Mouse (Mus musculus): ENCODE results near the gene Casp6. TPM values are rescaled to one million over a fixed set of nuclear protein-coding genes. Genes with fewer than 3 reads are reported as not detected.
A peak's percentile ranks its signal among the peaks of the same experiment; 100 is the strongest.

Casp6 gene
- polyA plus RNA-seq, 1 experiment from 2014 or later = 42.3 TPM

- no peak for DNase-seq (ENCODE audit: low spot score)
- no peak overlapping the region for H3K9ac ChIP-seq (ENCODE audit: low read length)
- no peak for ATAC-seq
- no peak overlapping the region for H3K4me2 ChIP-seq (ENCODE audit: low read length)
- H3K9me3 ChIP-seq (replicated peaks; ENCODE audit: control insufficient read depth, low read length) = no peaks in the 10 kb centered on the region
- H3K4me3 ChIP-seq (ENCODE audit: low read depth, low read length) = no peak overlapping the region
- no peaks in the 10 kb centered on the region for H3K27me3 ChIP-seq (replicated peaks; ENCODE audit: control insufficient read depth, insufficient read depth, low read length)
- H3K36me3 ChIP-seq (ENCODE audit: control insufficient read depth, insufficient read depth, low read length) = peaks cover 18% of the 10 kb centered on the region; the same call in 1 of the 2 replicates
- WGBS = 90% methylated on average over 7 of the region's 7 CpGs
- H3K4me1 ChIP-seq (ENCODE audit: control insufficient read depth, insufficient read depth, low read length) = 0 out of 2 replicates have a peak, but pooled peaks cover 7% of the 10 kb centered on the region
- no peak overlapping the region for H3K27ac ChIP-seq (ENCODE audit: low read depth, low read length)
These were observed 3.3 kb downstream of the Casp6 start for GRCm38 (mm10) chr3:129904381-129905132.

GRCm38 (mm10) chr3:129912025-129912424 lies 10.8 kb downstream of the Casp6 start:
- Histone ChIP-seq H3K9ac (ENCODE audit: low read length) (no peak overlapping the region), H3K9me3 (replicated peaks; ENCODE audit: control insufficient read depth, low read length) (no peaks in the 10 kb centered on the region), H3K36me3 (ENCODE audit: control insufficient read depth, insufficient read depth, low read length) (peaks cover 38% of the 10 kb centered on the region), H3K4me1 (ENCODE audit: control insufficient read depth, insufficient read depth, low read length) (no peaks in the 10 kb centered on the region), H3K4me3 (ENCODE audit: low read depth, low read length) (no peak overlapping the region), H3K27me3 (replicated peaks; ENCODE audit: control insufficient read depth, insufficient read depth, low read length) (no peaks in the 10 kb centered on the region), H3K27ac (ENCODE audit: low read depth, low read length) (no peak overlapping the region), H3K4me2 (ENCODE audit: low read length) (no peak overlapping the region)
- DNase-seq (ENCODE audit: low spot score) (no peak), ATAC-seq (no peak)
- WGBS = 91% methylated on average over 14 of the region's 14 CpGs

DNA sequence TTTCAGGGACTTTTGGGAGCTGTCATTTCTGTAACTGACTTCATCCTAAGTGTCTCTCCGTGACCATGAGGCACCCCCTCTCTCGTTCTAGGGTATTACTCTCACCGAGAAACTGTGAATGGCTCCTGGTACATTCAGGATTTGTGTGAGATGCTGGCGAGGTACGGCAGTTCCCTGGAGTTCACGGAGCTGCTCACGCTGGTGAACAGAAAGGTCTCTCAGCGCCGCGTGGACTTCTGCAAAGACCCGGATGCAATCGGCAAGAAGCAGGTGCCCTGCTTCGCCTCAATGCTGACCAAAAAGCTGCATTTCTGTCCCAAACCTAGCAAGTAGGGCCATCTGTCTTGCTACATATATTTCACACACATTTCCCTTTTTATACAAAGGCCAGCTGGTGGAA lies 12.0 kb downstream of the Casp6 start:
- H3K4me1 ChIP-seq (ENCODE audit: control insufficient read depth, insufficient read depth, low read length) = no peaks in the 10 kb centered on the region
- DNase-seq (ENCODE audit: low spot score) (no peak), ATAC-seq (no peak)
- H3K27ac ChIP-seq (ENCODE audit: low read depth, low read length) = no peak overlapping the region
- no peak overlapping the region for H3K9ac ChIP-seq (ENCODE audit: low read length)
- WGBS = 90% methylated on average over 13 of the region's 13 CpGs
- peaks cover 38% of the 10 kb centered on the region for H3K36me3 ChIP-seq (ENCODE audit: control insufficient read depth, insufficient read depth, low read length)
- no peaks in the 10 kb centered on the region for H3K27me3 ChIP-seq (replicated peaks; ENCODE audit: control insufficient read depth, insufficient read depth, low read length)
- H3K4me2 ChIP-seq (ENCODE audit: low read length) = no peak overlapping the region
- H3K9me3 ChIP-seq (replicated peaks; ENCODE audit: control insufficient read depth, low read length) = no peaks in the 10 kb centered on the region
- H3K4me3 ChIP-seq (ENCODE audit: low read depth, low read length) = no peak overlapping the region

GRCm38 (mm10) chr3:129917424-129917823 lies 16.2 kb downstream of the Casp6 start:
- ATAC-seq (no peak), DNase-seq (ENCODE audit: low spot score) (no peak)
- Histone ChIP-seq H3K4me3 (ENCODE audit: low read depth, low read length) (no peak overlapping the region), H3K9me3 (replicated peaks; ENCODE audit: control insufficient read depth, low read length) (no peaks in the 10 kb centered on the region), H3K4me1 (ENCODE audit: control insufficient read depth, insufficient read depth, low read length) (no peaks in the 10 kb centered on the region), H3K9ac (ENCODE audit: low read length) (no peak overlapping the region), H3K27ac (ENCODE audit: low read depth, low read length) (no peak overlapping the region), H3K27me3 (replicated peaks; ENCODE audit: control insufficient read depth, insufficient read depth, low read length) (no peaks in the 10 kb centered on the region), H3K4me2 (ENCODE audit: low read length) (no peak overlapping the region), H3K36me3 (ENCODE audit: control insufficient read depth, insufficient read depth, low read length) (peaks cover 7% of the 10 kb centered on the region)
- 85% methylated on average over 3 of the region's 3 CpGs for WGBS

- Histone ChIP-seq H3K4me1 (ENCODE audit: control insufficient read depth, insufficient read depth, low read length) (no peaks in the 10 kb centered on the region), H3K36me3 (ENCODE audit: control insufficient read depth, insufficient read depth, low read length) (peaks cover under 1% of the 10 kb centered on the region), H3K27me3 (replicated peaks; ENCODE audit: control insufficient read depth, insufficient read depth, low read length) (no peaks in the 10 kb centered on the region), H3K9ac (ENCODE audit: low read length) (no peak overlapping the region), H3K4me2 (ENCODE audit: low read length) (no peak overlapping the region), H3K4me3 (ENCODE audit: low read depth, low read length) (no peak overlapping the region), H3K9me3 (replicated peaks; ENCODE audit: control insufficient read depth, low read length) (no peaks in the 10 kb centered on the region), H3K27ac (ENCODE audit: low read depth, low read length) (no peak overlapping the region)
- WGBS = 10% methylated on average over 13 of the region's 13 CpGs
- DNase-seq (ENCODE audit: low spot score) (peak; percentile 86), ATAC-seq (peak; percentile 95)
These were observed 17.2 kb downstream of the Casp6 start for GRCm38 (mm10) chr3:129918434-129918833.

DNA sequence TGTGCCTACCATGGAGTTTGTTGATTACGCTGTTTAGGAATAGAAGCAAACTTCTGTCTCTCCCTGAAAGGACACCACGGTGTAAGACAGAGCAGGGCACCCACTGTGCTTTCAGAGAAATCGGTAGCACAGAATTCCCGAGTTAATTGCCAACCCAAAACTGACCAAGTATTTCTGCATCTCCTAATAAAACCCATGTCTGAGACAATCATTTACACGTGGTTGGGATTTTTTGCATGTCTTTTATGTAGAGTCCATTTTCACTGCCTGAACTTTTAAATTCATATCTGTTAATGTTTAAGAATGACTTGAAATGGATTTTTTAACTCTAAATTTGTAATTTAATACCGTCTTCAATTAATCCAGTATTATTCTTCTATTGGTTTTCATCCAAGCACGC lies 22.4 kb downstream of the Casp6 start:
- no peak overlapping the region for H3K27ac ChIP-seq (ENCODE audit: low read depth, low read length)
- H3K36me3 ChIP-seq (ENCODE audit: control insufficient read depth, insufficient read depth, low read length) = no peaks in the 10 kb centered on the region
- H3K4me3 ChIP-seq (ENCODE audit: low read depth, low read length) = no peak overlapping the region
- 87% methylated on average over 7 of the region's 7 CpGs for WGBS
- no peaks in the 10 kb centered on the region for H3K9me3 ChIP-seq (replicated peaks; ENCODE audit: control insufficient read depth, low read length)
- no peak for ATAC-seq
- no peaks in the 10 kb centered on the region for H3K4me1 ChIP-seq (ENCODE audit: control insufficient read depth, insufficient read depth, low read length)
- DNase-seq (ENCODE audit: low spot score) = no peak
- H3K9ac ChIP-seq (ENCODE audit: low read length) = no peak overlapping the region
- H3K27me3 ChIP-seq (replicated peaks; ENCODE audit: control insufficient read depth, insufficient read depth, low read length) = no peaks in the 10 kb centered on the region
- no peak overlapping the region for H3K4me2 ChIP-seq (ENCODE audit: low read length)

DNA sequence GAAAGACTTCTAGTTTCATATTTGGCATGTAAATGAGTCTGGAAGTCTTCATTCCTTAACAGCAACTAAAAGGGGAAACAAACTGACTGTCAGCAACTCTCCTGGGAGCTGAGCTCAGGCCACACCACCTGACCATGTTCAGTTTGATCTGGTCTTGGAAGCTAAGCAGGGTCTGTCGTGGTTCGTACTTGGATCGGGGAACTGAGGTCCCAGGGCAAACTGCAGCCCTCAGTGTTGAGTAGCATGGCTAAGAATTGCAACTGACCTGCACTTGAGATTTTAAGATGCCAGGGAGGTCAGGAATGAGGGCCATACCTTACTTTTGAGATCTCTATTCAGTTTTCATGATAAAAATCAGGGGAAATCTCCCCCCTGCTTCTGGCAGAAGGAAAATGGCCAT lies 24.6 kb downstream of the Casp6 start:
- H3K27ac ChIP-seq (ENCODE audit: low read depth, low read length) = no peak overlapping the region
- H3K9me3 ChIP-seq (replicated peaks; ENCODE audit: control insufficient read depth, low read length) = no peaks in the 10 kb centered on the region
- no peaks in the 10 kb centered on the region for H3K36me3 ChIP-seq (ENCODE audit: control insufficient read depth, insufficient read depth, low read length)
- no peaks in the 10 kb centered on the region for H3K4me1 ChIP-seq (ENCODE audit: control insufficient read depth, insufficient read depth, low read length)
- WGBS = 95% methylated on average over 3 of the region's 3 CpGs
- H3K27me3 ChIP-seq (replicated peaks; ENCODE audit: control insufficient read depth, insufficient read depth, low read length) = no peaks in the 10 kb centered on the region
- ATAC-seq (no peak), DNase-seq (ENCODE audit: low spot score) (no peak)
- H3K4me3 ChIP-seq (ENCODE audit: low read depth, low read length) = no peak overlapping the region
- no peak overlapping the region for H3K9ac ChIP-seq (ENCODE audit: low read length)
- H3K4me2 ChIP-seq (ENCODE audit: low read length) = no peak overlapping the region

DNA sequence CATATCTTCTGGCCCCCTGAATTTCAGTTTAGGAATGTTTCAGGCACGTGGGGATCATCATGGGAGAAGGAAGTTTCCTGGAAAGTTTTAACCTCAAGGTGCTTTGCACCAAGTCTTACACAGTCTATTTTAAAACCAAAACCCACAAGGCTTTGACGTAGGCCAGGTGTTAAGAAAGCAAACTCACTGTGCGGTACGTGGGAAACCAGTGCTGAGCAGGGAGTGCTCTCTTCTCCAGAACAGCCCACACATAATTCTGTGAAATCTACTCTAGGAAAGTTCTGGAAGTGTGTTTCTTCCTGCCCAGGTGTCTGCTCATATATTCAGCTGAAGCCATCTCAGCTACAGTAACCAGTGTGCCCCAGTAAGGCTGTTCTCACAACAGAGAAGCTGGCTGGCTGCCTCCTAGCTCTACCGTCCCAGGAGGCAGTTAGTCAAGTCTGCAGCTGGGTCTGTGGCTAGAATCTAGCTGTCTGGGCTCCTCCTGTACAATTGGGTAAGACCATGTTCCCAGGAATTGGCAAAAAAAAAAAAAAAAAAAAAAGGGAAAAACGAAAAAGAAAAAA lies 29.1 kb downstream of the Casp6 start:
- Histone ChIP-seq H3K36me3 (ENCODE audit: control insufficient read depth, insufficient read depth, low read length) (no peaks in the 10 kb centered on the region), H3K4me3 (ENCODE audit: low read depth, low read length) (no peak overlapping the region), H3K4me2 (ENCODE audit: low read length) (no peak overlapping the region), H3K9me3 (replicated peaks; ENCODE audit: control insufficient read depth, low read length) (no peaks in the 10 kb centered on the region), H3K4me1 (ENCODE audit: control insufficient read depth, insufficient read depth, low read length) (no peaks in the 10 kb centered on the region), H3K9ac (ENCODE audit: low read length) (no peak overlapping the region), H3K27me3 (replicated peaks; ENCODE audit: control insufficient read depth, insufficient read depth, low read length) (no peaks in the 10 kb centered on the region), H3K27ac (ENCODE audit: low read depth, low read length) (no peak overlapping the region)
- DNase-seq (ENCODE audit: low spot score) (no peak), ATAC-seq (no peak)
- 85% methylated on average over 6 of the region's 6 CpGs for WGBS

DNA sequence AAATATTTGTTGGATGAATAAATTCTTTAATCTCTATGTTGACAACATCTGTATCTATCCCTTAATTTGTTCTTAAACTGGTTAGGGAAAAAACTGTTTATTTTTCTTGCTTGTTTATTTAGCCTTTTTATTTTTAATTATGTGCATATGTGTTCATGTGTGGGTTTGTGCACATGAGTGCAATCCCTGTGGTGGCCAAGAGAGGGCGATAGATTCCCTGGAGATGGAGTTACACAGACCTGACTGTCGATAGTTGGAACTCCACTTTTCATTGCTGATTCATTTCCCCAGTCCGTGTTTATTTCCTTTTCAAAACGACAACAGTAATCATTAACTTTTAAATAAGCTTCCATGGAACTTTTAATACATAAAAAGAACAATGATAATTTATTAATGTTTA lies 31.2 kb downstream of the Casp6 start:
- ATAC-seq = no peak
- Histone ChIP-seq H3K27ac (ENCODE audit: low read depth, low read length) (no peak overlapping the region), H3K9me3 (replicated peaks; ENCODE audit: control insufficient read depth, low read length) (no peaks in the 10 kb centered on the region), H3K4me2 (ENCODE audit: low read length) (no peak overlapping the region), H3K36me3 (ENCODE audit: control insufficient read depth, insufficient read depth, low read length) (no peaks in the 10 kb centered on the region), H3K9ac (ENCODE audit: low read length) (no peak overlapping the region), H3K27me3 (replicated peaks; ENCODE audit: control insufficient read depth, insufficient read depth, low read length) (no peaks in the 10 kb centered on the region), H3K4me3 (ENCODE audit: low read depth, low read length) (no peak overlapping the region), H3K4me1 (ENCODE audit: control insufficient read depth, insufficient read depth, low read length) (0 out of 2 replicates have a peak, but pooled peaks cover 3% of the 10 kb centered on the region)
- 50% methylated on average over 4 of the region's 4 CpGs for WGBS
- DNase-seq (ENCODE audit: low spot score) = no peak
